In genomic region chr4:47128515-47128914, GRCm38 (mm10) we compare ENCODE assay signal across 9 mouse cellular contexts. TPM values are rescaled to one million over a fixed set of nuclear protein-coding genes. Genes with fewer than 3 reads are reported as not detected.
DNase-seq lines count a peak whose midpoint lies in the region; ATAC-seq and TF ChIP-seq lines count a peak whose summit lies in the region.
"Had no signal": no experiment of that assay in that cellular context is flagged by ENCODE, and none has a peak within 500 bp of the region (broad histone marks: within the 10 kb centered on the region; RNA-seq: fewer than 3 reads in every experiment).

No protein-coding gene starts in this region.

- no peaks in the 10 kb centered on the region for H3K27me3 ChIP-seq in testis, adult 2 months (ENCODE audit: control insufficient read depth, insufficient read depth, low read length)

- no peak for ATAC-seq in megakaryocyte, adult 5-6 weeks (ENCODE audit: poor library complexity, severe bottlenecking)

- peak; percentile 37 for DNase-seq in gastrocnemius, postnatal 10 days
- DNase-seq in gastrocnemius, adult 8-10 months (ENCODE audit: low spot score in 2 of 2) = no peak
- no peak for DNase-seq in testis, postnatal 14 days (ENCODE audit: low spot score)
- DNase-seq in kidney, postnatal 25 days = peak; percentile 57 to 58
- peak; percentile 66 for DNase-seq in testis, postnatal 10 days (ENCODE audit: low spot score)
- no peak for DNase-seq in left cerebral cortex, adult 9 months (ENCODE audit: low spot score in 2 of 2)
- DNase-seq: retina, postnatal 1 day had no signal

- no peak overlapping the region for H3K27ac ChIP-seq in testis, adult 2 months (ENCODE audit: control insufficient read depth, insufficient read depth, low read depth, low read length)

- no peaks in the 10 kb centered on the region for H3K36me3 ChIP-seq in testis, adult 2 months (ENCODE audit: control insufficient read depth, insufficient read depth, low read length)

- H3K4me1 ChIP-seq in testis, adult 2 months (ENCODE audit: control insufficient read depth, insufficient read depth, low read length) = no peaks in the 10 kb centered on the region

- TF ChIP-seq CTCF in testis, adult 2 months (IDR thresholded peaks at IDR 0.05; ENCODE audit: control insufficient read depth, insufficient read depth, insufficient replicate concordance, low read depth, low read length) = peak; percentile 43; the same call in 1 of the 2 replicates

- no peak overlapping the region for H3K4me3 ChIP-seq in testis, adult 2 months (ENCODE audit: control insufficient read depth, low read depth, low read length)

- TF ChIP-seq POLR2A in testis, adult 2 months (IDR thresholded peaks at IDR 0.05; ENCODE audit: control insufficient read depth, low read depth, low read length) = no peak

RNA-seq across cellular contexts. Expression of gene Galnt12, which starts 36.8 kb away (rescaled TPM):
- total RNA-seq in gastrocnemius, postnatal 10 days (2021) = under 1 TPM; 0.72 to 0.73 TPM
- under 1 TPM in 2 of 4 experiments, not detected in 2; 0.12 to 0.16 TPM for total RNA-seq in gastrocnemius, adult 8-10 months (2022)
- polyA plus RNA-seq in testis, adult 2 months (2012; rRNA removed) = 2.0 and 2.4 TPM in 2 replicates
- total RNA-seq in megakaryocyte, adult 5-6 weeks (2015) = 0.84 and 1.5 TPM in 2 replicates
- 2.7 and 3.0 TPM in 2 replicates for total RNA-seq in megakaryocyte, adult 5-6 weeks (2017)

Comparison
In these comparisons a context has a peak if more than half of its experiments do, and no peak if none do; other contexts are left out.
1. DNase-seq: peak in gastrocnemius, postnatal 10 days (single experiment), kidney, postnatal 25 days (2 of 2) and testis, postnatal 10 days (single experiment); none in gastrocnemius, adult 8-10 months (0 of 2), testis, postnatal 14 days (single experiment) and left cerebral cortex, adult 9 months (0 of 2).